Mouse (Mus musculus): ENCODE measurements around the gene Ssr2.
"Not testable (repeated sequence)": the region's sequence is repeated elsewhere in the genome, so short reads cannot be mapped to it uniquely, and the experiment has no call there.

The Ssr2 gene

GRCm38 (mm10) chr3:88596547-88596946 is 20.9 kb downstream of the Ssr2 start:
- not testable (repeated sequence) for ATAC-seq (ENCODE audit: low TSS enrichment)

GRCm38 (mm10) chr3:88602466-88602865 is 26.8 kb downstream of the Ssr2 start:
- no peak for ATAC-seq (ENCODE audit: low TSS enrichment)

DNA sequence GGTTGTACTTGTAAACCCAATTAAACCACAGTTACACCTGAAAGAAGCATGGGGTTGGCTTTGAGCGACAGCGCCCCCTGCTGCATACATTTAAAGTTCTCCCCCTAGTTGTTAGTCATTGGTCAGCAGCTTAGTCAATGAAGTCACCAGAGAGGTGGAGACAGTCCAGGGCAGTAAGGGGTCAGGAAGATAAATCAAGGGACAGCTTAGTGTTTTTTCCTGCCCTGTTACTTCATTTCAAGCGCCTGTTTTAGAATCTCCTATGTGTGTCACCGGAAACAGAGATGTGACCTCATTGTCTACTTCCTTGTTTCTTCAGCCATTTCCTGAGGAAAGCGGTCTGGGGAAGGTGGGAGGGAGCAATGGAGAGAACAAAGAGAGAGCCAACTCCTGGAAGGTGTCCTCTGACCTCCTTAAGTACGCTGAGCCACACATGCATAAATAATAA is 28.1 kb downstream of the Ssr2 start:
- ATAC-seq (ENCODE audit: low TSS enrichment): no peak; the same call in 1 of the 2 replicates

DNA sequence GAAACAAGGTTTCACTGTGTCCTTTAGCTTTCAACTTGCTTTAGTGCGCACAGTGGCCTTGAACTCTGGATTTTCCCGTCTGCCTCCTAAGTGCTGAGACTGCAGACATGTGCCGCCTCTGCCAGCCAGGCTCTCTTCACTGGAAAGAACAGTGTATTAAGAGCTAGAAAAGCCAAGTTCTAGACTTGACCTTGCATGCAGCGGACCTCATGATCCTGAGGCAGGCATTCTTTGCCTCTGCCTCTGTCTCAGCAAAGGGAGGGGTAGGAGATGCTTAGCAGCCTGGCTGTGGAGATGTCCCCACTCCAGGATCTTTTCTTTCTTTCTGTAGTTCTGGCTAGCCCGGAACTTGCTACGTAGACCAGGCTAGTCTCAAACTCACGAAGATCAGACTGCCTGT is 29.2 kb downstream of the Ssr2 start:
- ATAC-seq (ENCODE audit: low TSS enrichment): no peak

GRCm38 (mm10) chr3:88605666-88606065 is 30.0 kb downstream of the Ssr2 start, which contains the start of gene Arhgef2:
Arhgef2 (plus strand) TSS chr3:88605966.
- ATAC-seq (ENCODE audit: low TSS enrichment): not testable (repeated sequence)

- ATAC-seq (ENCODE audit: low TSS enrichment): peak; percentile 87
Measured at GRCm38 (mm10) chr3:88607065-88607757, 31.5 kb downstream of the Ssr2 start.

DNA sequence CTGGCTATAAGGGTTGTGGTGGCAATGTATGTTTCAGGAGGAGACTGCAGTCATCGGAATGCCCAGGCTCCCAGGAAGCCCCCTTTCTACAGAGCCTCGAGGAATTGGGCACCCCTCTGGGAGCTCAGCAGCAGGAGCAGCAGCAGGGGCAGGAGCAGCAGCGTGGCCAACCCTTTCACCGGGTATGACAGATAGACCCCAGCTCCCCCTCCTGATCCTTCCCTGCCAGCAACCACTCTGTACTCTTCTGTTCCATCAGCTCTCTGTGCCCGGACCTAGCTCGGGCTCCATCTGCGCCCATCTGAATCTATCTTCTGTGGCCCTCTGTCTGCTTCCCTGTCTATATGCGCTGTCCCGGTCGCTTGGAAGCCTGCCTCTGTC is 32.1 kb downstream of the Ssr2 start:
- peak; percentile 57; the same call in 1 of the 2 replicates for ATAC-seq (ENCODE audit: low TSS enrichment)

DNA sequence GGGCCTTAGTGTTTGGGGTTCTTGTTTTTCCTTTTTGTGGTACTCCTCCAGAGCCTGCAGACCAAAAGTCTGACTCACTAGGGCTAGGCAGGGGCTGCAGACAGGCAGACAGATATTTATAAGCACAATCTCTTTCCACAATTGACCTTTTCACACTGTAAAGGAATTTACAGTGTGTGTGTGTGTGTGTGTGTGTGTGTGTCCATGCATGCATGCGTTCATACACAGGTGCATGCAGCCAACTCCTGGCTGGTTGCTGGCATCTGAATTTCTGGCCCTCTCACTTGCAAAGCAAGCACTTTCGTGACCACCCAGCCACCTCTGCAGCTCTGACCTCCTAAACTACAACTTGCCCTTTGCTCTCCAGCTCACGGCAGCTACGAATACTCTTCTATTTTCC is 33.4 kb downstream of the Ssr2 start:
- no peak for ATAC-seq (ENCODE audit: low TSS enrichment)

- no peak for ATAC-seq (ENCODE audit: low TSS enrichment)
Measured at GRCm38 (mm10) chr3:88614418-88614817, 38.7 kb downstream of the Ssr2 start.

- no peak for ATAC-seq (ENCODE audit: low TSS enrichment)
Measured at GRCm38 (mm10) chr3:88615117-88615516, 39.4 kb downstream of the Ssr2 start.

DNA sequence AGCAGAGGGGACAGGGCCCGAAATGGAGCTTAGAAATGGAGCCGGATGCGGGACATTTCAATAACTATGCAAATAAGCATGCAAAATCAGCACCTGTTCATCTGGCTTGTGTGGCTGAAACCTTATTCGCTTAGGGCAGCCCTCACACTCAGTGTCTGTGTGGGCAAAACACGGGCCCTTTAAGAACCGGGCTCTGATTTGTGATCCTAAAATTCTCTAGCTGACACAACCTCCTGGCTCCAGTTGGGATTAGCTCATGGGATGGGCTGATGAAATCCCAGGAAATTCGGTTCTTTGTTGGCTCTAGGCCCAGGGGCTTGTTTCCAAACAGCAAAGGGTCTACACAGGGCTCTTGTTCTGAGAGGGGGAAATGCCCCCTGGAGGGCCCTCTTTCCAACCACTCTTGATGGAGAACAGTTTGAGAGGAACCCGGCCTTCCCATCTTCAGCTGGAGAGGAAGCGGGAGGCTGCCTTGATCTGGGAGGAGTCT is 40.3 kb downstream of the Ssr2 start:
- ATAC-seq (ENCODE audit: low TSS enrichment): no peak

DNA sequence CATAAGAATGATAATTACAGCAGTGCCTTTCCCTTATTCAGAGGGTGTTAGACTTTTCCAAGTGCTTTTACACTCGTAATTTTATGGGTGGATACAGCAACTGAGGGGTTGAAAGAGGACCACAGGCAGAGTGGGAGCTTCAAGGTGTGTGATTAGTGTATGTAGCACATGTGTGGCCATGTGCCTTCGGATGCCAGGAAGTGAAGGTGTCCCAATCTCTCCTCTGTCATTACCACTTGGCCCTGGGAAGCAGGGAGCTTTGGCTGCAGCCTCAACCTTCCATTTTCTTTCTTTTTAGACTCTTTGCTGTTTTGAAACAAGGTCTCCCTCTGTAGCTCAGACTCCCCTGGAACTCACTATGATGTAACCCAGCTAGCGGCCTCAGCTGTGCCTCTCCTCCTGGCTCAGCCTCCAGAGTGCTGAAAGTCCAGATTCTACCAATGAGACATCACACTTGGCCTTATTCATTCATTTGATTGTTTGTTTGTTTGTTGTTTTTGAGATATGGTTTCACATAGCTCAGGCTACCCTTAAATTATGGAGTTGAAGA is 41.4 kb downstream of the Ssr2 start:
- ATAC-seq (ENCODE audit: low TSS enrichment): no peak

GRCm38 (mm10) chr3:88618074-88618871 is 42.6 kb downstream of the Ssr2 start:
- ATAC-seq (ENCODE audit: low TSS enrichment): no peak

DNA sequence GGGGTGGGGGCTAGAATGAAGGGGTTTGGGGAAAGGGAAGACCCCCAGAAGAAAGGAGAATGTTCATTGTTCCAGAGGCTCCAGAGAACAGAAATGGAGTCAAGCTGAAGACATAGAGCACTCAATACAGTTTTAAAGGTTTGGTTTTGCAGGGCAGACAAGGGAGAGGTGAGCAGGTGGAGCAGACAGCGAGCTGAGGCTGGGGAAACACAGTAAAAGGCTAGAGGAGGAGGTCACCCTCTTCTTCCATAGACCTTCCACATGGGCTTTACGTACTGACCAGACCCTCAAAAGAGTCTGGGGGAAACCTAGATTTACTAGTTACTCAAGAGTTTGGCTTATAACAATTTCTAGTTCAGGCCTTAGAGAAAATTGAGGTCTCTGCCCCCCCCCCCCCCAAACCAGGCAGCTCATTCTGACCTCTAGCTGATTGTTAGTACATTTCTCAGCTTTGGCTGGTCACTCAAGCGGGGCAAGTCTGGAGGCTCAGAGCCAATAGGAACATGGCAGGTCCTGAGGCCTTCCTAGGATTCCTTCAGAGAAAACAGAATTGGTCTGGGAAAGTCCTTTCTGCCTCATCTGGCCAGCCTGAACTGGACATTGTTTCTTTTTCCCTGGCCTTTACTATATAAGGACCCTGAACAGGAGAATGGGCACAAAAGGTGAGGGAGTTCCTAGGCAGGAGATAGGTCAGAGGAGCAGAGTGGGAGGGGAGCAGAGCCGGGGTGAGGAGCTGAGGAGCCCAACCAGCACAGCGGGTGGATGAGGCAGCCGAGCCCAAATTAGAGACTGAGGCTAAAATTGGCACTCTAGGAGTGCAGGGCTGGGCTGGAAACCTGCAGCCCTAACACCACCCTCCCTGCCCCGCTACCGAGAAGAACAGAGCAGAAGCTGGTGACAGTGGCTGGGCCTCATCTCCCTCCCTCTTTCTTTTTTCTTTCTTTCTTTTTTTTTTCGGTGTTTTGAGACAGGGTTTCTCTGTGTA is 43.7 kb downstream of the Ssr2 start:
- no peak for ATAC-seq (ENCODE audit: low TSS enrichment)

GRCm38 (mm10) chr3:88620146-88620991 is 44.7 kb downstream of the Ssr2 start:
- ATAC-seq (ENCODE audit: low TSS enrichment): no peak

DNA sequence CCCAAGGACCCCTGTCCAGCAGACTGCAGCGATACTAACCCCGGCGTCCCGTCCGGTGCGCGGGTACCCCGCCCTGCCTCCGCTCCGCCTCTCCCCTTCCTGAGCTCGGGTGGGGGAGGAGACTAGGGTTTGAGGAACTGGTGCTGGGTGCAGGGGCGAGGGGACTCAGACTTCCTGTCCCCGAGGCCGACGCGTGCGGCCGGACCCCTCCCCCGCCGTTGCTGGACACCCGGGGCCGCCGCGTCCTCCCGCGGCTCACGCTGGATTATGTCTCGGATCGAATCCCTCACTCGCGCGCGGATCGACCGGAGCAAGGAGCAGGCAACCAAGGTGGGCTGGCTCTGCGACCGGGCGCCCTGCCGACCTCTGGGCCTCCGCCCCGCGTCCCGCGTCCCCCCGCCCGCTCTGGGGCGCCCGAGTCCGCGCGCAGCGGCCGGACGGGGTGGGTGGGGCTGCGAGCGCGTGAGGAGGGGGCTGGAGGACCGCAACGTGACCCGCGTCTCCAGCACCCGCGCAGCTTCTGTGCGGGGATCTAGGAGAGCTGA is 45.4 kb downstream of the Ssr2 start:
- ATAC-seq (ENCODE audit: low TSS enrichment): no peak

DNA sequence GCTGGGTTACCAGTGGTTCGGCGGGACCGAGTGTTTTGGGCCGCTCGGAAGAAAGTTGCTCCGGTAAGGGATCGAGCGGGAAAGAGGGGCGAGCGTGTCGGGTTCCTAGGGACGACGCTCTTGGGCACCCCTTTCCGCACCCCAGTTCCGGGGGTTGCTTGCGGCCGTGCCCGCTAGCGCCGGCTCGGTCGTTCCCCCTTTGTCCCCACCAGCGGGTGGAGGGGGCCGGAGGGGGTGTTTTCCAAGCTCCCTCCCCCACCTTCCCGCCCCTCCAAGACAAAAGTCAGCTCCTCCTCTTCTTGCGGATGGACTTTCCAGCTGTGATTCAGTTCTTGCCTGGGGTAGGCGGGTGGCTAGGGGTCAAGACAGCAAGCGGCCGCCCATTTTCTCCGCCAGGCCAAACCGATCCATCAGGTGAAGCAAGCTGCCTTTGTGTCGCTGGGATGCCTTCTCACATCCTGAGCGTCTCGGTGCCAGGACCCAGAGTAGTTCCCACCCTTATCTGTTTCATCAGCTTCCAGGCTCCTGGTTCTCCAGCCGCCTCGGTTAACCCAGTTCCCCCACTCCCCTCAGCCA is 45.9 kb downstream of the Ssr2 start:
- no peak for ATAC-seq (ENCODE audit: low TSS enrichment)

- ATAC-seq (ENCODE audit: low TSS enrichment): no peak
Measured at GRCm38 (mm10) chr3:88622113-88622940, 46.7 kb downstream of the Ssr2 start.

GRCm38 (mm10) chr3:88622941-88623345 is 47.3 kb downstream of the Ssr2 start:
- peak; percentile 18; the same call in 1 of the 2 replicates for ATAC-seq (ENCODE audit: low TSS enrichment)

Data from frontal cortex, adult (tissue).